Mouse (Mus musculus) kidney, adult 11 months (tissue): ENCODE data around the gene Hist1h3a.
"Not testable (repeated sequence)": the region's sequence is repeated elsewhere in the genome, so short reads cannot be mapped to it uniquely, and the experiment has no call there.

Experiments used
- DNase-seq: peaks from one replicate; pipeline ENCODE4 v3.0.0; 2022

Hist1h3a gene

GRCm38 (mm10) chr13:23757921-23758320, 4.3 kb downstream of the Hist1h3a start:
- no peak for DNase-seq

- no peak for DNase-seq
These were observed 4.9 kb downstream of the Hist1h3a start for GRCm38 (mm10) chr13:23757211-23757773.

GRCm38 (mm10) chr13:23756790-23757189, 5.4 kb downstream of the Hist1h3a start, which contains the start of gene Hist1h4b:
Gene Hist1h4b (plus strand): TSS chr13:23757013.
- peak; percentile 89 for DNase-seq

- no peak for DNase-seq
These were observed 7.2 kb downstream of the Hist1h3a start for GRCm38 (mm10) chr13:23755000-23755399.

GRCm38 (mm10) chr13:23753314-23754078, 8.7 kb downstream of the Hist1h3a start:
- no peak for DNase-seq

- no peak for DNase-seq
These were observed 9.4 kb downstream of the Hist1h3a start for GRCm38 (mm10) chr13:23752742-23753172.

GRCm38 (mm10) chr13:23752067-23752741, 10.0 kb downstream of the Hist1h3a start, which contains the start of gene Hist1h3b:
Gene Hist1h3b (plus strand): TSS chr13:23752267.
- peak; percentile 67 for DNase-seq

GRCm38 (mm10) chr13:23751478-23751956, 10.7 kb downstream of the Hist1h3a start:
- no peak for DNase-seq

GRCm38 (mm10) chr13:23750839-23751477, 11.2 kb downstream of the Hist1h3a start, which contains the start of gene Hist1h2ab:
Gene Hist1h2ab (plus strand): TSS chr13:23751126.
- DNase-seq, result not testable (repeated sequence)

GRCm38 (mm10) chr13:23749563-23750121, 12.5 kb downstream of the Hist1h3a start:
- DNase-seq, result no peak

GRCm38 (mm10) chr13:23747892-23748288, 14.3 kb downstream of the Hist1h3a start:
- no peak for DNase-seq

- no peak for DNase-seq
These were observed 14.9 kb downstream of the Hist1h3a start for GRCm38 (mm10) chr13:23747081-23747891.

- peak; percentile 58 for DNase-seq
These were observed 15.7 kb downstream of the Hist1h3a start, which contains the start of gene Hist1h2bb for GRCm38 (mm10) chr13:23746201-23747080. Gene Hist1h2bb (plus strand): TSS chr13:23746734.

- DNase-seq, result peak; percentile 69
These were observed 16.6 kb downstream of the Hist1h3a start, which contains the start of gene Hist1h3c for GRCm38 (mm10) chr13:23745381-23746161. Gene Hist1h3c (minus strand): TSS chr13:23745602.

GRCm38 (mm10) chr13:23744421-23745380, 17.5 kb downstream of the Hist1h3a start:
- DNase-seq, result no peak

- DNase-seq, result no peak
These were observed 18.2 kb downstream of the Hist1h3a start for GRCm38 (mm10) chr13:23743963-23744362.

GRCm38 (mm10) chr13:23743215-23743614, 19.0 kb downstream of the Hist1h3a start:
- DNase-seq, result no peak

- DNase-seq, result no peak
These were observed 20.2 kb downstream of the Hist1h3a start for GRCm38 (mm10) chr13:23742007-23742406.
